Mouse (Mus musculus) left cerebral cortex, postnatal 14 days (tissue): ENCODE results near the gene Zfp335. TPM values are rescaled to one million over a fixed set of nuclear protein-coding genes. Genes with fewer than 3 reads are reported as not detected.
"Not testable (repeated sequence)": the region's sequence is repeated elsewhere in the genome, so short reads cannot be mapped to it uniquely, and the experiment has no call there.

Source experiments
- DNase-seq, 2 experiments: peaks; one replicate each; pipeline ENCODE4 v3.0.0; 2021 to 2022; ENCODE audit warnings: low spot score in 2 of 2, mixed read lengths in 1 of 2
- intact Hi-C: fragments of 180-260 bp; cut with DNase I; formaldehyde crosslinking; loops from one replicate; pipeline ENCODE4 v1.15.1; 2025
- total RNA-seq, 2 experiments: library from RNA; stranded (reverse); gene quantifications; 2 replicates each; pipeline ENCODE4 v1.2.3; 2021

Gene Zfp335
- total RNA-seq, 2 experiments from 2014 or later = 24.1 to 25.4 TPM

GRCm38 (mm10) chr2:164856309-164857100 lies 55.1 kb downstream of the Zfp335 start:
- no peak for DNase-seq
- intact Hi-C loops = no loop called here

DNA sequence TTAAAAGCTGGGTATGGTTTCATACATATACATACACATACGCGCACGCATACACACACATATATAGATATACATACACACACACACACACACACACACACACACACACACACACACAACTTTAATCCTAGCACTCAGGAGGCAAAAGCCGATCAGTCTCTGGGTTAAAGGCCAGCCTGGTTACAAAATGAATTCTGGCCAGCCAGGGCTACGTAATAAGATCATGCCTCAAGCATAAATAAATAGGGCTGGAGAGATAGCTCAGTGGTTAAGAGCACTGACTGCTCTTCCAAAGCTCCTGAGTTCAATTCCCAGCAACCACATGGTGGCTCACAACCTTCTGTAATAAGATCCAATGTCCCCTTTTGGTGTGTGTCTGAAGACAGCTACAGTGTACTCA lies 56.0 kb downstream of the Zfp335 start:
- intact Hi-C loops, DNase-seq: not testable (repeated sequence)

DNA sequence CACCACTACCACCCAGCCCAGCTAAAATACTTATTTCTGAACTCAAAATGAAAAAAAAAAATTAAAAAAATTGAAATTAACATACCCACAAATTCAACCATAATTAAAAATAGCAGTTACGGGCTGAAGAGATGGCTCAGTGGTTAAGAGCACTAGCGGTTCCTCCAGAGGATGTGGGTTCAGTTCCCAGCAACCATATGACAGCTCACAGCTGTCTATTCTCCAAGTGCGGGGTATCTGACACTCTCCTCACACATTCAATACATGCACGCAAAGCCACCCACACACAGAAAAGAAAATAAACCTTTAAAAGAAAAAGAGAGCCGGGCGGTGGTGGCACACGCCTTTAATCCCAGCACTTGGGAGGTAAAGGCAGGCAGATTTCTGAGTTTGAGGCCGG lies 61.5 kb downstream of the Zfp335 start:
- DNase-seq = no peak
- intact Hi-C loops = no loop called here

DNA sequence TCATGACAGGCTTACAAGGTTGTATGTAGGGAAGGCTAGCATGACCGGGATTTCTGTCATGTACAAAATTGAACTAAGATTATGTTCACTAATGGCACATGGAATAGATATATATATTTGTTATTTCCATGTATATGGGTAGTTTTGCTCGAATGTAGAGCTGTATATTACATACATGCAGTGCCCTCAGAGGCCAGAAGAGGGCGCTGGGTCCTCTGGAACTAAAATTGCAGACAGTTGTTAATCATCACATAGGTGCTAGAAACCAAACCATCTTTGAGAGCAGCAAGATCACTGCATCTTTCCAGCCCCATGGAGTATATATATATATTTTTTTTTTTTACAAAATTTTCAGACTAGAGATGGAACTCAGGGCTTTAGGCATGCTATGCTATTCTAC lies 65.8 kb downstream of the Zfp335 start:
- intact Hi-C loops = no loop called here
- DNase-seq = no peak

Other genes with a start within 250 kb of the Zfp335 start
- gene Wfdc11, start 237.7 kb downstream of the Zfp335 start, total RNA-seq = not detected
- not detected for gene Wfdc13, start 226.7 kb downstream of the Zfp335 start, total RNA-seq
- gene Spint4, start 213.3 kb downstream of the Zfp335 start, total RNA-seq = not detected
- not detected for gene Spint5, start 196.5 kb downstream of the Zfp335 start, total RNA-seq
- gene Wfdc3, start 165.8 kb downstream of the Zfp335 start, total RNA-seq = 1 to 10 TPM in 1 of 2 experiments, under 1 TPM in 1; 0.92 to 1.1 TPM
- gene Dnttip1, start 165.8 kb downstream of the Zfp335 start, total RNA-seq = 10 to 100 TPM; 32.8 to 35.6 TPM
- gene Ube2c, start 141.9 kb downstream of the Zfp335 start, total RNA-seq = 1 to 10 TPM; 2.0 to 3.0 TPM
- gene Tnnc2, start 131.8 kb downstream of the Zfp335 start, total RNA-seq = 1 to 10 TPM in 1 of 2 experiments, not detected in 1; 1.1 TPM
- gene Snx21, start 125.9 kb downstream of the Zfp335 start, total RNA-seq = 10 to 100 TPM; 46.0 to 46.8 TPM
- 10 to 100 TPM; 25.8 to 27.7 TPM for gene Acot8, start 106.9 kb downstream of the Zfp335 start, total RNA-seq
- gene Zswim3, start 106.7 kb downstream of the Zfp335 start, total RNA-seq = 1 to 10 TPM; 7.7 to 8.3 TPM
- gene Zswim1, start 89.1 kb downstream of the Zfp335 start, total RNA-seq = 10 to 100 TPM; 21.4 to 22.0 TPM
- not detected for gene Spata25, start 83.2 kb downstream of the Zfp335 start, total RNA-seq
- gene Ctsa, start 78.9 kb downstream of the Zfp335 start, total RNA-seq = 10 to 100 TPM; 88.4 to 91.6 TPM
- gene Neurl2, start 78.3 kb downstream of the Zfp335 start, total RNA-seq = 1 to 10 TPM; 3.6 to 4.5 TPM
- gene Pltp, start 54.0 kb downstream of the Zfp335 start, total RNA-seq = 10 to 100 TPM; 86.5 to 92.3 TPM
- 10 to 100 TPM; 38.7 to 41.4 TPM for gene Pcif1, start 32.5 kb downstream of the Zfp335 start, total RNA-seq
- 1 to 10 TPM; 1.4 to 1.9 TPM for gene Mmp9, start 29.0 kb upstream of the Zfp335 start, total RNA-seq
- gene Slc12a5, start 49.0 kb upstream of the Zfp335 start, total RNA-seq = 100 to 1,000 TPM; 451 to 495 TPM
- 10 to 100 TPM; 53.2 to 54.6 TPM for gene Ncoa5, start 123.1 kb upstream of the Zfp335 start, total RNA-seq
- 1 to 10 TPM in 1 of 2 experiments, under 1 TPM in 1; 0.82 to 1.4 TPM for gene Cd40, start 143.9 kb upstream of the Zfp335 start, total RNA-seq
- gene 1700025C18Rik, start 179.0 kb upstream of the Zfp335 start, total RNA-seq = not detected